8 mouse cellular contexts compared by ENCODE assay signal in the genomic region with DNA sequence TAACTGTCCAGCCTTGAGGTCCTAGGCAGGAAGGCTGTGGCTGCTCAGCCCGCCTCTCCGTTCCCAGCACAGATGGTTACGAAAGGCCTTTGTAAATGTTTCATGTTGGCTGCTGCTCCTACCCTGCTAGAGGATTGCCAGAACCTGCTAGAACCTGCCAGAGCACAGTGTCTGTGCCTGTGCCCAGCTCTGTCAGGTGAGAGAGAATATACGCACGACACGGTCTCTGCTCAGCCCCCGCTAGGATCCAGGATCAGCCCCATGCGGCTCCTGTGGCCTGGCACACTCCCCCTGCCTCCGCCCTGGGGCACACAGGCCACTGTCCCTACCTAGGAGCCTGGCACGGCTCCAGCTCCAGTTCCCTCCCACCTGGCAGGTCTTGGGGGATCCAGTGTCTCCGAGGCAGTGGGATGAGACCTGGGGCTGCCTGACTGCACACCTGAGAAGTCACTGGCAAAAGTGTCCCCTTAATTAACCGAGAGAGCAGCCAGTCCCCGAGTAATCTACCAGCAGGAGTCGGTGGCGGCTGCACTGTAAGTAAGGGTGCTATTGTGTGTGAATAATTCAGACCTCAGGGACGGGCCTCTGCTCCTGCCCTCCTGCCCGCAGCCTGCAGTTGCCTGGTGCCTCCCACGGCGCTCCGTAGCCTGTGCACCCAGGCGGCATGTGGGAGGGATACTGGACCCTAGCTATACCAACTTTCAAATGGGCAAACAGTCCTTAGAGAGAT.
A peak's percentile ranks its signal among the peaks of the same experiment; 100 is the strongest.
DNase-seq lines count a peak whose midpoint lies in the region; ATAC-seq and TF ChIP-seq lines count a peak whose summit lies in the region.

No protein-coding gene starts in this region.

- intact Hi-C loops in left cerebral cortex, adult 2 months (cut with DNase I): loop anchor here (2.0 kb wide), 2 partner anchors 51 to 55 kb away; no protein-coding TSS in a partner anchor

- no peak for TF ChIP-seq CTCF in left cerebral cortex, adult 2 months (IDR thresholded peaks at IDR 0.05)

- H3K27ac ChIP-seq in left cerebral cortex, adult 2 months: peak overlapping the region; percentile 60
- H3K27ac ChIP-seq in embryonic facial prominence, embryonic 13.5 days: peak overlapping the region; percentile 41; the same call in 1 of the 2 replicates
- peak overlapping the region; percentile 18 for H3K27ac ChIP-seq in neural tube, embryonic 15.5 days (replicated peaks)

- H3K4me1 ChIP-seq in embryonic facial prominence, embryonic 13.5 days: peaks cover 81% of the 10 kb centered on the region
- H3K4me1 ChIP-seq in neural tube, embryonic 15.5 days: peaks cover 63% of the 10 kb centered on the region

- H3K4me2 ChIP-seq in embryonic facial prominence, embryonic 13.5 days: no peak overlapping the region
- no peak overlapping the region for H3K4me2 ChIP-seq in neural tube, embryonic 15.5 days

- 56% methylated on average over 21 of the region's 21 CpGs for WGBS in embryonic facial prominence, embryonic 13.5 days
- WGBS in neural tube, embryonic 15.5 days: 40% methylated on average over 21 of the region's 21 CpGs

- DNase-seq in left cerebral cortex, adult 2 months (ENCODE audit: extremely low spot score in 1 of 2, low spot score in 2 of 2): peak in 1 of 2 experiments; percentile 66
- DNase-seq in left cerebral cortex, adult 11 months (ENCODE audit: low spot score): no peak
- peak; percentile 76 to 77 for DNase-seq in cerebellum, adult 18-20 months
- DNase-seq in kidney, adult 9 months: peak; percentile 76
- no peak for DNase-seq in spleen, postnatal 36 days (ENCODE audit: low spot score in 2 of 2)

- no peak; the same call in 1 of the 2 replicates for ATAC-seq in embryonic facial prominence, embryonic 13.5 days (ENCODE audit: insufficient number of reproducible peaks, insufficient read depth, low FRiP score, low TSS enrichment, low read depth)
- ATAC-seq in neural tube, embryonic 15.5 days (ENCODE audit: low FRiP score): no peak
- no peak for ATAC-seq in activated CD4-positive, CD25-positive, alpha-beta regulatory T cell, adult 4 months

- H3K4me3 ChIP-seq in left cerebral cortex, adult 2 months: no peak overlapping the region
- H3K4me3 ChIP-seq in embryonic facial prominence, embryonic 13.5 days: no peak overlapping the region
- no peak overlapping the region for H3K4me3 ChIP-seq in neural tube, embryonic 15.5 days (replicated peaks)

- H3K27me3 ChIP-seq in embryonic facial prominence, embryonic 13.5 days: 0 out of 2 replicates have a peak, but pooled peaks cover 9% of the 10 kb centered on the region
- H3K27me3 ChIP-seq in neural tube, embryonic 15.5 days (replicated peaks): no peaks in the 10 kb centered on the region

- peak overlapping the region; percentile 32; the same call in 1 of the 2 replicates for H3K9ac ChIP-seq in embryonic facial prominence, embryonic 13.5 days
- H3K9ac ChIP-seq in neural tube, embryonic 15.5 days (replicated peaks): no peak overlapping the region

- H3K36me3 ChIP-seq in embryonic facial prominence, embryonic 13.5 days: no peaks in the 10 kb centered on the region
- no peaks in the 10 kb centered on the region for H3K36me3 ChIP-seq in neural tube, embryonic 15.5 days

- no peaks in the 10 kb centered on the region for H3K9me3 ChIP-seq in embryonic facial prominence, embryonic 13.5 days
- no peaks in the 10 kb centered on the region for H3K9me3 ChIP-seq in neural tube, embryonic 15.5 days (replicated peaks)

Comparison
In these comparisons a context has a peak if more than half of its experiments do, and no peak if none do; other contexts are left out.
1. DNase-seq: peak in cerebellum, adult 18-20 months (2 of 2) and kidney, adult 9 months (single experiment); none in left cerebral cortex, adult 11 months (single experiment) and spleen, postnatal 36 days (0 of 2).
2. Peak in every context shown above with its lines, with median percentiles within 50 percentile points of each other: H3K27ac ChIP-seq.